Mouse (Mus musculus) A20 (cell line): ENCODE data around the gene Ccdc148.

ENCODE experiments used
- DNase-seq: peaks from one replicate; pipeline ENCODE4 v3.0.0-alpha.2; 2011; ENCODE audit warnings: low read depth, low spot score

Gene Ccdc148

DNA sequence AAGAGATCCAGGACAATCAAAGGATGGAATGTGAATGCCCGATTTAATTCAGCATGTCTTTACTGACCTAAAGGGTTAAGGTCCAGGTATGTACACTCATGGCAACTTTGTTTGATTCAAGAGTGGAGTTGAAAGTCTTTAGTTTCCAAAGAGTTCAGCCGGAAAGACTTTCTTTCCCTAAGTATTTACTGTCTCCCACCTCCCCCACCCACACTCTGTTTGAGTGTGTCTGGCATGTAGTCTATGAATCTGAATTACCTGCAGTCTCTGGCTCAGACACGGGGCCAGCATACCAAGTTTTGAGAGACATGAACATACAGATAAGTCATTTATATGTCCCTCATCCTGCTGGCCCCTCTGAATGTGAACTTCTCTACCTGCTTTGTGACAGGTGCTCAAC, 374.3 kb downstream of the Ccdc148 start:
- no peak for DNase-seq

DNA sequence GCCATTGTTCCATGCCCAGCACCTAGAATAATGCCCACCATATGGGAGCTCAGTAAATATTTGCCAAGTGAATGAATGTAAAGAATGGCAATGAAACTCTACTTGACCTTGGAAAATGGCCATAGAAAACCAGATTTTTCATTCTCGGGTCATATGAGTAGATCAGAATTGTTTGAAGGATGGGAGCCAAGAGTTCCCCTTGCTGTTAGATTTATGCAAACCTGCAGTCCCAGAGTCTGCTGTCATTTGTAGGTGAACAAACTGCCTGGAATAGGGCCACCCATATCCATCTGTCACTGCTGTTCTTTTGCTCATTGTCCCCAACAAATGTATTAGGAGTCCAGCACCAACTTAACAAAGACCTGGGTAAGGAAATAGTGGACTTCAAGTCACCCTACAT, 377.0 kb downstream of the Ccdc148 start:
- no peak for DNase-seq

DNA sequence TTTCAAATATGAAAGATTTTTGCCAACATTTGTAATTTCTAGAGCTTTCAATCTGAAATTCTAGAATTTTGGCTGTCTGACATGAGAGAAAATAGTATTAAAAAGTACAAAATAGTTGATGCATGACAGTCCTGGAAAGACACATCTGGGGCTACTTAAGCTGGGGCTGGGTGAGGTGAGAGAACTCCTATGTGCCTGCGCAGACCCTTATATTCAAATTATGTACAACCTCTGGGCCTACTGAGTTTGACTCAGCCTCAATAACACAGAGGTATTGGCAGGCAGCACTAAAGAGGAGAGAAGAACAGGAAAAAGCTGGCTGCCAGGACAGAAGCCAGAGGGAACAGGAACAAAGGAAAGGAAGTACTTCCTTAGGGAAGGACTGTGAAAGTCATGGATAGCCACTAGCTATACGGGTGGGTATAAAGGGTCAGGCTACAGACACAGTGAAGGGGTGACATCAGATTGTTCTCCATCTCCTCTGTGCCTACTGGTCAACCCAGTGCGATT, 381.4 kb downstream of the Ccdc148 start:
- no peak for DNase-seq

DNA sequence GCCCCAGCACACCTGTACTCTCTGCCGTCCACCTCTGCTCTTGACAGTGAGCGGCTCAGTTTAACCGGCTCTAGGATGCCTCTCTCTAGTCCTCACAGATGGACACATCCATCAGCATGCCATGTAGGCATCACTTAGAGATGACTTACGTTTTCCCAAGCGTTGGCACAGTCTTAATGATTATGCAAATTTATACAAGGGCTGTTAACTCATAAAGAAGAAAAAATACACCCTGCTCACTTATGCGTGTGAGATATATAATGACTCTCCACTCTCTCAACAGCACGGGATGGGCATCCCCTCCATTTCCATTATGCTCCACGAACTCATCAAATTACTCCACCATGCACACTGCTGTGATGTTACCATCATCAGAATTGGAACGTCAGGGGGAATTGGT, 386.6 kb downstream of the Ccdc148 start:
- DNase-seq = no peak
